Mouse (Mus musculus) MN1 (cell line): ENCODE data around the gene S100a1.

Experiments used
- DNase-seq: peaks from one replicate; pipeline ENCODE4 v3.0.0-alpha.2; 2016; ENCODE audit warnings: low spot score

The S100a1 gene

GRCm38 (mm10) chr3:90509747-90510123 is 4.5 kb downstream of the S100a1 start:
- DNase-seq: no peak

GRCm38 (mm10) chr3:90508950-90509746 is 5.0 kb downstream of the S100a1 start, which contains the start of gene Chtop:
Chtop (minus strand) TSS chr3:90509498.
- peak; percentile 100 for DNase-seq

GRCm38 (mm10) chr3:90508287-90508949 is 5.8 kb downstream of the S100a1 start:
- DNase-seq: peak; percentile 47

DNA sequence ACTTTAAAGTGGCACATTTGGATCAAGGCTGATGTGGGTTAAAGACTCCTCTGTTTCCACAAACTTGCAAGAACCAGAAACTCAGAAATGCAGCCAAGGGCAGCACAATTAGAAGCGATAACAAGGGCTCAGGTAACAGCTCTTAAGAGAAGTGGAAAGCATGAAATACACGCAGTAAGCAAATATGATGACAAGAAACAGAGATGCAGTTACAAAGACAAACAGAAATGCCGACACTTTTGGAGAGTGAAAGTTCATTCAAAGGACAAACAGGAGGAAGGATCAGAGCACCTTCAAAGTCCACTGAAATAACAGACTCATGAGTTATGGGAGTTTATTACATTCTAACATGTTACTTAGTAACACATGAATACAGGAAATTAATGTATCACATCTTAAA is 7.8 kb downstream of the S100a1 start:
- no peak for DNase-seq

- DNase-seq: no peak
Measured at GRCm38 (mm10) chr3:90505216-90505615, 9.0 kb downstream of the S100a1 start.

- DNase-seq: no peak
Measured at GRCm38 (mm10) chr3:90503444-90503843, 10.7 kb downstream of the S100a1 start.

DNA sequence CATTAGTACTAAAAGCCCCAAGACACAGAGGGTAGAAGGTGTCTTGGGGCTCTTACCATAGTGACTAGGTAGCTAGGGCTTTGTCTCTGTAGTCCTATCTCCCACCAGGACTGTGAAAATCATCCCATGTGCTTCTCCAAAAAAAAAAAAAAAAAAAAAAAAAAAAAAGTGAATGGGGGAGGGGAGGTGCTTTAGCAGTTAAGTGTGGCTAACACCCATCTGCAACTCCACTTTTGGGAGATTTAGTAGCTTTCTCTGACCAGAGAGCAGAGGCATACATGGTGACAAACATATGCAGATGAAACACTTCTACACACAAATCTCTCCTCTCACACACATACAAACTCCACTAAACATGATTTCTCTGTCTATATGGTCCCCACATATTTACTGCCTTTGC is 16.6 kb downstream of the S100a1 start:
- no peak for DNase-seq

GRCm38 (mm10) chr3:90495850-90496525 is 18.2 kb downstream of the S100a1 start:
- no peak for DNase-seq

DNA sequence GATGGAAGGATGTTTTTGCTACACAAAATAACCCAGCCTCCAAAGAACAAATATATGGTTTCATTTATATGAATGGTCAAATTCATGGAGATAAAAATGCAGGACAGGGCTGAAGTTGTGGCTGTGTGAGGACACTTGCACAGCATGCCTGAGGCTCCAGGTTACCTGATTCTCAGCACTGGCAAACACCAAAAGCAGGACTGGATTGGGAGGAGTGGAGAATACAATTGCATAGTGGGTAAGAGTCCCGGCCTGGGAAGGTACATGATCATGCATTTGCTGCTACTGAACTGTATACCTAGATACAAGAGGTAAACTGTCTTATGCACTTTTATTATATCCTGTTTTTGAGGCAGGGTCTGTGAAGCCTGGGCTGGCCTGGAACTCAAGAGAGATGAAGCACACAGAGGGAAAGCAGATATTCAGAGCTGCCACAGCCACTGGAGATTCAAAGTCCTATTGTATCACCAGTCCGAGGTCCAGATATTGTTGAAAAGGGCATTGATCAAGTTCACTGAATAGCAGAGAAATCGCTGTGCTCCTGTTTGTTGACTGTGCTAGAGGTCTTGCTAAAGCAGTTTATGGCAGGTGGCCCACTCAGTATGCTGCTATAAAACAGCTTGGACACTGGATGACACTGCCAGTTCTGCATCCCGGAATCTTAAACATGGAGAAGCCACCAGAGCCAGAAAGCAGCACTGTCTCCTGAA is 20.2 kb downstream of the S100a1 start:
- DNase-seq: no peak

- peak; percentile 35 for DNase-seq
Measured at GRCm38 (mm10) chr3:90491350-90491749, 22.8 kb downstream of the S100a1 start.

- DNase-seq: peak; percentile 96
Measured at GRCm38 (mm10) chr3:90490696-90491256, 23.4 kb downstream of the S100a1 start, which contains the start of gene Snapin. Snapin (minus strand) TSS chr3:90491033.

DNA sequence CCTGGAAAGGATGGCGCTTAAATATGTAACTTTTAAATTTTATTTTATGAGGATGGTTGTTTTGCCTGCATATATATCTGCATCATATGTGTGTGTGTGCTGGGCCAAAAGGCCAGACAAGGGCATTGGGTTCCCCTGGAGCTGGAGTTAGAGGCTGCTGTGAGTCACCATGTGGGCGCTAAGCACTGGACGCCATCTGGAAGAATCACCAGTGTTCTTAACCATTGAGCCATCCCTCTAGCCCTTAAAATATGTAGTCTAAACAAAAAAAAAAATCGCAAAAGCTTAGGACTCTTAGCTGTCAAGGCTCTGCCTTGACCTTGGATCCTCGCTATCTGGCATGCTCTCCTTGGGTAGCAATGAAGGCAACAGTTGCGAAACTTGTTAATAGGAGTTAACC is 25.6 kb downstream of the S100a1 start:
- no peak for DNase-seq

DNA sequence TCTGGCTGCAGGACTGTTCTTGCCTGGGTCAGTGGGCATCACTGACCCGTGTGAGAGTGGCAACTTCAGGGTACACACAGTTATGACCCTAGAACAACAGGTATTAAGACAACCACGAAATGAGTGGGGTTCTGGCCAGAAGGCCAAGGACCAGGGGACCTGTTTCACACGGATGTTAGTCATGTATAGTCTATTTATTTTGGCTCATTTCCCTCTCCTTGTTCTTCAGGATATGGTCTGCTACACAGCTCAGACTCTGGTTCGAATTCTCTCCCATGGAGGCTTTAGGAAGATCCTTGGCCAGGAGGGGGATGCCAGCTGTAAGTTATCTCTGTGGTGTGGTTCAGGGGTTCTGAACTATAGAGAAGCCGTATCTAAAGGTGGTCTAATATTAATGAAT is 27.2 kb downstream of the S100a1 start:
- peak; percentile 38 for DNase-seq

GRCm38 (mm10) chr3:90475831-90476611 is 38.2 kb downstream of the S100a1 start, which contains the start of gene Ilf2:
Ilf2 (plus strand) TSS chr3:90476126.
- DNase-seq: peak; percentile 99

DNA sequence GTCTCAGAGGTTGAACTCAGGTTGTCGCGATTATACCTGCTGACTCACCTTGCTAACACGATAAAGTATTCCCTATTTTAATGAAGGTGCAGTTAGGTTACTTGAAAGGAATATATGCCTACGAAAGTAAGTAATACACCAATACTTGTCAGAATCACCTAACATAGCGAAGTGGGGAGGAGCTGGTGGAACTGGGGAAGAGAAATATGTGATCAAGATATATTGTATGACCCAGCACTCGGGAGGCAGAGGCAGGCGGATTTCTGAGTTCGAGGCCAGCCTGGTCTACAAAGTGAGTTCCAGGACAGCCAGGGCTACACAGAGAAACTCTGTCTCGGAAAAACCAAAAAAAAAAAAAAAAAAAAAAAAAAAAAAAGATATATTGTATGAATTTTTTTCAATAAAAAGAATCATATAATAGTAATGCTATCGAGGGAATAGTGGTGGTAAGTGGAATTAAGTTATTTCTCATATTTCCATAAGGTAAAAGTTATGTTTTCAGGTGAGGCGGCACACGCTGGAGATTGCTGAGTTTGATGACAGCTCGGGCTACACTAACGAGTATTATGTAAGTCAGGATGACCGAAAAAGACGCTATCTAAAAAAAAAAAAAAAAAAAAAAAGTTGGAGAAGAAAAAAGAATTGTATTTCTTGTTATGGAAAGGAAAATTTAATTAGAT is 38.9 kb downstream of the S100a1 start:
- DNase-seq: no peak

GRCm38 (mm10) chr3:90472213-90472612 is 42.0 kb downstream of the S100a1 start:
- peak; percentile 54 for DNase-seq

DNA sequence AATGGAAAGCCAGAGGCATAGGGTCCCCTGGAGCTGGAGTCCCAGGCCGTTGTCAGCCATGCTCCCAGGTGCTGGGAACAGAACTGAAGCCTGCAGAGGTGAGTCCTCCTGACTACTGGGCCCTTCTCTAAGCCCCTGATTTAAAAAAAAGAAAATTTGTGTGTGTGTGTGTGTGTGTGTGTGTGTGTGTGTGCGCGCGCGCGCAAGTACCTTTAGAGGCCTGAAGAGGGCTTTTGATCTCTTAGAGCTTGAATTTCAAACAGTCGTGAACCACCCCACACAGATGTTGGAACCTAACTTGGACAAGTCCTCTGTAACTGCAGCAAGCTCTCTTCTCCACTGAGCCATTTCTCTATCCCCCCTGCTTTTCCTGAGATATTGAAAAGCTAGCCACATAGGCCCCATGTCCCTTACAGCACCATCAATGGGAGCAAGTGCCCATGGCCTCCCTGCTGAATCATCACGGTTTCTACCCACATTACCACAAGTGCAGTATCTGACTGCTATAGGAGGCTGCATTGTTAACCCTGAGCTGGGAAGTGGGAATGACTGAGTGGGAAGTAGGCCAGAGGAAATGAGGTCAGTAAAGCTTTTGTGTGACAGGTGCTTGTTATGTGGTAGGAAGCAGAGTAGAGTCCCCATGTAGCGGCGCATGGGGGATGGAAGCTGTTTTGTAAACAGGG is 46.4 kb downstream of the S100a1 start:
- DNase-seq: no peak

GRCm38 (mm10) chr3:90466311-90466766 is 47.9 kb downstream of the S100a1 start:
- DNase-seq: peak; percentile 86

GRCm38 (mm10) chr3:90465686-90466310 is 48.4 kb downstream of the S100a1 start, which contains the start of gene Npr1:
Npr1 (minus strand) TSS chr3:90465866.
- DNase-seq: peak; percentile 27
